Mouse (Mus musculus): ENCODE measurements around the gene Gm11733.

DNA sequence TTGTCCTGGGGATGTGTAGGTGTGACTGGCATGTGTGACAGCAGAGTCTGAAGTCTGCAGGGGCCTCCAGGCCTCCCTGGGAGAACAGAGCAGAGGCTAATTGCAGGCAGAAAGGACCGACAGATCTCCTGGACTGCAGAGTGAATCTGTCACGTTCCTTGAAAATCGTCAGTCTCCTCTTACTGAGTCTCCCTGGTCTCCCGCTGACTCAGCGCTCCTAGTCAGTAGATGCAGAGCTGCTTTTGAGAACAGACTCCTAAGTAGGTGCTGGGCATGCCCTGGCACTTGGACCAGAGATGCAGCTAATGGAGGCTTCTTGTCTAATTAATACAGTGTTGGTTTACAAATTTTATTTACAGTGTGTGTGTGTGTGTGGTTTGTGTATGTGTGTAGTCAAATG lies 17.9 kb upstream of the Gm11733 start:
- no peak for TF ChIP-seq GATA1 (IDR thresholded peaks at IDR 0.05; ENCODE audit: borderline replicate concordance, low read length)
- TF ChIP-seq FLI1 (IDR thresholded peaks at IDR 0.05; ENCODE audit: low read length), result no peak

Measured in megakaryocyte, embryonic 14.5 days (primary cell).